Mouse (Mus musculus) right cerebral cortex, postnatal 36 days (tissue): ENCODE data around the gene Msantd1.
"Not testable (repeated sequence)": the region's sequence is repeated elsewhere in the genome, so short reads cannot be mapped to it uniquely, and the experiment has no call there.

ENCODE experiments used
- DNase-seq, 2 experiments: peaks; one replicate each; pipeline ENCODE4 v3.0.0; 2022; ENCODE audit warnings: low spot score in 2 of 2, mixed read lengths in 1 of 2

Gene Msantd1

GRCm38 (mm10) chr5:34907910-34908725, at the start of gene Msantd1:
Gene Msantd1, plus strand, starts transcription at chr5:34908012.
- no peak for DNase-seq

- no peak for DNase-seq
Observed at GRCm38 (mm10) chr5:34865367-34865766, 42.4 kb upstream of the Msantd1 start.

GRCm38 (mm10) chr5:34880307-34880706, 27.5 kb upstream of the Msantd1 start:
- not testable (repeated sequence) for DNase-seq

- no peak for DNase-seq
Observed at GRCm38 (mm10) chr5:34881023-34881422, 26.8 kb upstream of the Msantd1 start.

GRCm38 (mm10) chr5:34885250-34885649, 22.6 kb upstream of the Msantd1 start:
- no peak for DNase-seq

GRCm38 (mm10) chr5:34889252-34889651, 18.6 kb upstream of the Msantd1 start:
- no peak for DNase-seq

GRCm38 (mm10) chr5:34896697-34897453, 10.9 kb upstream of the Msantd1 start:
- no peak for DNase-seq

GRCm38 (mm10) chr5:34899787-34900469, 7.9 kb upstream of the Msantd1 start:
- no peak for DNase-seq

- no peak for DNase-seq
Observed at GRCm38 (mm10) chr5:34902371-34902770, 5.4 kb upstream of the Msantd1 start.

- DNase-seq: no peak
Observed at GRCm38 (mm10) chr5:34902811-34903385, 4.9 kb upstream of the Msantd1 start.

- DNase-seq: no peak
Observed at GRCm38 (mm10) chr5:34904412-34904811, 3.4 kb upstream of the Msantd1 start.

GRCm38 (mm10) chr5:34907230-34907629, 582 bp upstream of the Msantd1 start:
- DNase-seq: peak in 1 of 2 experiments; percentile 18

- no peak for DNase-seq
Observed at GRCm38 (mm10) chr5:34908726-34909633, 1.2 kb downstream of the Msantd1 start.

- no peak for DNase-seq
Observed at GRCm38 (mm10) chr5:34909634-34910503, 2.1 kb downstream of the Msantd1 start.

- no peak for DNase-seq
Observed at GRCm38 (mm10) chr5:34910504-34910815, 2.6 kb downstream of the Msantd1 start.

GRCm38 (mm10) chr5:34915801-34916200, 8.0 kb downstream of the Msantd1 start:
- peak; percentile 68 to 71 for DNase-seq

- no peak for DNase-seq
Observed at GRCm38 (mm10) chr5:34917234-34917655, 9.4 kb downstream of the Msantd1 start.

- DNase-seq: no peak
Observed at GRCm38 (mm10) chr5:34918785-34919184, 11.0 kb downstream of the Msantd1 start.

- DNase-seq: no peak
Observed at GRCm38 (mm10) chr5:34922531-34922930, 14.7 kb downstream of the Msantd1 start.

- DNase-seq: no peak
Observed at GRCm38 (mm10) chr5:34923920-34924319, 16.1 kb downstream of the Msantd1 start.
